Mouse (Mus musculus) T-helper 1 cell (primary cell): ENCODE measurements around the gene H3f3b.
"Not testable (repeated sequence)": the region's sequence is repeated elsewhere in the genome, so short reads cannot be mapped to it uniquely, and the experiment has no call there.

Experiments used
- in situ Hi-C: fragments of 300-600 bp; cut with MboI, MseI; formaldehyde crosslinking; loops from one replicate; pipeline ENCODE4 v1.15.1; 2025; ENCODE audit warnings: high pct_unique_total_duplicates

Gene H3f3b

GRCm38 (mm10) chr11:116049610-116050009, 21.8 kb upstream of the H3f3b start:
- in situ Hi-C loops: no loop called here

DNA sequence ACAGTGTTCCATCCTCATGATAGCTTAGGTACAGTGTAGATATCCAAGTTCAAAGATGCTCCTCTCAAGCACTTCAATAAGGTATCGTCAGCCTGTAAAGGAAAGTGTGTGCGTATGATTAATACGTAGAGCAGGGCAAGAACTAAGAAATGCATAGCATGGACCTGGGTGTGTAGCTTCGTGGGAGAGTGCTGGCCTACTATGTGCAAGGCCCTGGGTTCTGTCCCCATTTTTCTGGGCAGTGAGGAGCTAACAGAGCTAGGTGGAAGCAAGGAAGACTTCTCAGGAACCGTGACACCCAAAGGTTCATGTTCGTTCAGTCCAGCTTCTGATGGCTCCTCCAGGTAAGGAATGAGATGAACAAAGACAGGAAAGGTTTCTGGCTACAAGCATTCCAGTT, 17.4 kb upstream of the H3f3b start:
- in situ Hi-C loops: no loop called here

DNA sequence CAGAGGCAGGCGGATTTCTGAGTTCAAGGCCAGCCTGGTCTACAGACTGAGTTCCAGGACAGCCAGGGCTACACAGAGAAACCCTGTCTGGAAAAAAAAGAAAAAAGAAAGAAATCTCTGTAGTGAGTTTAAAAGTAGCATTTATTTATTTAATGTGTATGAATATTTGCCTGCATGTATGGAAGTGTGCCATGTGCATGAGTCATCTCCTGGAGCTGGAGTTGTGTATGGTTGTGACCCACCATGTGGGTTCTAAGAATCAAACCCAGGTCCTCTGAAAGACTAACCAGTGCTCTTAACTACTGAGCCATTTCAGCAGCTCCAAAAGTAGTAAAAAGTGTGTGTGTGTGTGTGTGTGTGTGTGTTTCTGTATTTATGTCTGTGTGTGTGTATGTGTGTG, 15.5 kb upstream of the H3f3b start:
- in situ Hi-C loops: no loop called here

GRCm38 (mm10) chr11:116042372-116043138, 14.8 kb upstream of the H3f3b start:
- in situ Hi-C loops: no loop called here

DNA sequence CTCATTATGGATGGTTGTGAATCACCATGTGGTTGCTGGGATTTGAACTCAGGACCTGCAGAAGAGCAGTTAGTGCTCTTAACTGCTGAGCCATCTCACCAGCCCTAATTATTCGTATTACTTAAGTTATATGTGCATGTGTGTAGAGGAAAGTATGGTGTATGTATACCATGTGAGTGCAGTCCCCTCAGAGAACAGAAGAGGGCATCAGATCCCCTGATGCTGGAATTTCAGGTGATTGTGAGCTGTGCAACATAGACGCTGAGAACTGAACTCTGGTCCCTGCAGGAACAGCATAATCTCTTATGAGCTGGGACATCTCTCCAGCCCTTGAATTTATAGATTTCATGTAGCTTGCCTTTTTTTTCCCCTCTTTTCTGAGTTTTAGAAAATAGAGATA, 14.1 kb upstream of the H3f3b start:
- in situ Hi-C loops: no loop called here

GRCm38 (mm10) chr11:116040593-116040992, 12.8 kb upstream of the H3f3b start:
- in situ Hi-C loops: no loop called here

DNA sequence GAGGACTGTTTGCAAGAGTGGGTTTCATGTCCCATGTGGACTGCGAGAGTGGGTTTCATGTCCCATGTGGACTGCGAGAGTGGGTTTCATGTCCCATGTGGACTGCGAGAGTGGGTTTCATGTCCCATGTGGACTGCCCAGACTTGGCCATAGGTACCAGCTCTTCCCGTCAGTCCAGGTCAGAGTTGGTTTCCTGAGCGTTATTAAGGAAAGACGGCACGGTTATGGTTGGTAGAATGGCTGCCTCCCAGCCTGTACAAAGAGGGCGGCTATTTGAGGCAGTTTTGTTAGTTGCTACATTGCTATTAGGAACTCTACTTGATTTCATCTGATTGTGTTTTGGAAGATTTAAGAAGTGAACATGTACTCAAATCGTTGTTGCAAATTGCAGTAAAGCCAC, 10.1 kb upstream of the H3f3b start:
- in situ Hi-C loops: no loop called here

DNA sequence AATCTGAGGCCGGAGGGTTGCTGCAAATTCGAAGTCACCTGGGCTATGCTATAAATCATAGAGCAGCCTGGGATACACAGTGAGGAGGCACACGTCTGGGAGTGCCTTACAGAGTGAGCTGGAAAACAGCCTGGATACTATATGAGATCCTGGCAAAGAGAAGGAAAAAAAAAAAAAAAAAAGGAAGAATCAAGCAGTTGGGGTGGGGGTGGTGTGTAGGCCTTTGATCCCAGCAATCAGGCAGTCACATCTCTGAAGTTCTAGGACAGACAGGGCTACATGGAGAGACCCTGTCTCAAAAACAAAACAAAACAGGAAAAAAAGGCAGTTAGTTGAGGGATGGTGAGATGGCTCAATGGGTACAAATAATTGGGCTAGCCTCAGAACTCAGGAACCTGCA, 8.9 kb upstream of the H3f3b start:
- in situ Hi-C loops: no loop called here

DNA sequence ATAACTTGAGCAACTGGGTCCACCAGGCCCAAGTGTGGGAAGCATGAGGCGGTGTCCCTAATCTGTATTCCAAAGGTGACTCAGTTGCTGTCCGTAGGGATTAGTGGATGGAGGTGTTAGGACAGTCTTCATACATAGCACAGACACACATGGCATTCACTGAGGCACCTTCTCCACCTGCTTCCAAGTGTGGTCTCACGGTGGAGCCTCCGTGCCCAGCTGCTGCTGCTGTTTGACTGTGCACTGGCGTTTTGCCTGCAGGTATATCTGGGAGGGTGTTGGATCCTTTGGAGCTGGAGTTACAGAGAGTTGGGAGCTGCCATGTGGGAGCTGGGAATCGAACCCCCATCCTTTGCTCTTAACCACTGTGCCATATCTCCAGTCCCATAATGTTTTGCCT, 6.8 kb upstream of the H3f3b start:
- in situ Hi-C loops: loop anchor here (5.0 kb wide), 2 partner anchors 43 to 98 kb away; partner anchors contain the start of genes Trim65 and Unc13d

- in situ Hi-C loops: loop anchor here (5.0 kb wide), 2 partner anchors 46 to 101 kb away; partner anchors contain the start of genes Trim65 and Unc13d
Observed at GRCm38 (mm10) chr11:116030898-116031845, 3.4 kb upstream of the H3f3b start.

- in situ Hi-C loops: loop anchor here (5.0 kb wide), 2 partner anchors 47 to 102 kb away; partner anchors contain the start of genes Trim65 and Unc13d
Observed at GRCm38 (mm10) chr11:116030088-116030897, 2.5 kb upstream of the H3f3b start, which contains the start of gene Unk. Gene Unk (plus strand): TSS chr11:116030322.

- in situ Hi-C loops: no loop called here
Observed at GRCm38 (mm10) chr11:116029086-116029865, 1.5 kb upstream of the H3f3b start.

GRCm38 (mm10) chr11:116028177-116028865, 559 bp upstream of the H3f3b start:
- in situ Hi-C loops: no loop called here

DNA sequence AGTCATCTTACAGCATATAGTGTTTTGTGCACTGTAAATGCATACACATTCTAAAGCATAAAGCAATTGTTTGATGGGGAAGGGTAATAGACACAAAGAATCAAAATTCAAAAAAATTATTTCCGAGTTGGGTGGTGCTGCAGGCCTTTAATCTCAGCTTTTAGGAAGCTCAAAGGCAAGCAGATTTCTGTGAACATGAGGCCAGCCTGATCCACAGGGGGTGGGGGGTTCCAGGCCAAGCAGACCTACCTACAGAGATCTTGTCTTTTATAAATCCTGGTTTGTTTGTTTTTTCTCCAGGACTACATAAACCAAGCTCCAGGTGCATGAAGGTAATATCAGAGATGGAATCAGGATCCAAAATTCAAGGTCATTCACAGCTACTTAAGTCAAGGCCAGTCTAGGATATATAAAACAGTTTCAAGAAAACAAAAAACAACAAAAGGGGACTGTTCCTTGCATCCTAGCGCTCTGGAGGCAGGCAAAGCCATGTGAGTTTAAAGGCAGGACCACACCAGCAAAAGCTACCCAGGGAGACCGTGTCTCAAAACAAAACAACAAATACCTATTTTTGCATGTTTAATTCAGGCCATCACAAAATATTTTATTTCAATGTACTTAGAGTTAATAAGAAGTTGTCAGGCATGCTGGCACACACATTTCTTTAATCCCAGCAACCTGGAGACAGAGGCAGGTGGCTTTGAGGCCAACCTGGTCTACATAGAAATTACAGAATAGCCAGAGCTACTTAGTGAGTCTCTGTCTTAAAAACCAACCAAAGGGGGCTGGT, 2.5 kb downstream of the H3f3b start:
- in situ Hi-C loops: no loop called here

DNA sequence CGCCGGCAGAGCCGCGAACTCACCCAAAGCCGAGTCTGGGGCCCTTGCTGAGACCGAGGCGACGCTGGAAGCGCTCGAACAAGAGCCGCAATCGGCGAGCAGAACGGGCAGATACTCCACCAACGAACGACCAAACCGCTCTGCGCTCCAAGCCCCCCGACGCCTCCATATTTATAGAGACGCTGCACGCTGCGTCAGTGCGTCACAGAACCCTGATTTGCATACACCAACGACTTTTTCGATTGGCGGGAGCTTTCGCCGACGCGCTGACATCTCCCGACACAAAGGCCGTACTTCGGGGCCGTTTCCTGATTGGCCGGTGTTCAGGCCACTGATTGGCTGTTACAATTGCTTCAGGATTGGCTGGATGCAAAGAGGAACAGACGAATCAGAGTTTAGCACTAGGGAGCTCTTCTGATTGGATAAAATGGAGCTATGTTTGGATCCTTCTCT, 3.4 kb downstream of the H3f3b start:
- in situ Hi-C loops: no loop called here

DNA sequence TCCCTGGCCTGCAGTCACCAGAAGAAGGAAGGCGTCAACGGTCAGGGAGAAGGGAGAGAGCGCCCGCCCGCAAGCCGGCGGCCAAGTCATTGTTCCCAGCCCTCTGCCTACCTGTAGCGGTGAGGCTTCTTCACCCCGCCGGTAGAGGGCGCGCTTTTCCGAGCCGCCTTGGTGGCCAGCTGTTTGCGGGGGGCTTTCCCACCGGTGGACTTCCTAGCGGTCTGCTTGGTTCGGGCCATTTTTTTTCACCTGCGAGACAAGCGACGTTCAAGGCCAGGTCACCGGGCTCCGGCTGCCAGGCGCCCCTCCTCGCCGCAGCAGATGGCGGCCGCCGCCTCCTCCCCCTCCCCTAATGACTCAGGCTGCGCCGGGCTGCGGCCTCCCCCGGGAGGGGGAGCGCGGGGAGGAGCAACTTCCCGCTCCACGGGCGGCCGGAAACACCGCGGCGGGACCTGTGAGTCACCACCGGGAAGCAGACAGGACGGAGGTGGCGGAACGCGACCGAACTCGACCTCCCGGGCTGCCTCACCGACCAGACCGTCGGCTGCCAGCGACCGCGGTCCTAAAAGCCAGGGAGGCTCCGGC, 3.9 kb downstream of the H3f3b start:
- in situ Hi-C loops: no loop called here

DNA sequence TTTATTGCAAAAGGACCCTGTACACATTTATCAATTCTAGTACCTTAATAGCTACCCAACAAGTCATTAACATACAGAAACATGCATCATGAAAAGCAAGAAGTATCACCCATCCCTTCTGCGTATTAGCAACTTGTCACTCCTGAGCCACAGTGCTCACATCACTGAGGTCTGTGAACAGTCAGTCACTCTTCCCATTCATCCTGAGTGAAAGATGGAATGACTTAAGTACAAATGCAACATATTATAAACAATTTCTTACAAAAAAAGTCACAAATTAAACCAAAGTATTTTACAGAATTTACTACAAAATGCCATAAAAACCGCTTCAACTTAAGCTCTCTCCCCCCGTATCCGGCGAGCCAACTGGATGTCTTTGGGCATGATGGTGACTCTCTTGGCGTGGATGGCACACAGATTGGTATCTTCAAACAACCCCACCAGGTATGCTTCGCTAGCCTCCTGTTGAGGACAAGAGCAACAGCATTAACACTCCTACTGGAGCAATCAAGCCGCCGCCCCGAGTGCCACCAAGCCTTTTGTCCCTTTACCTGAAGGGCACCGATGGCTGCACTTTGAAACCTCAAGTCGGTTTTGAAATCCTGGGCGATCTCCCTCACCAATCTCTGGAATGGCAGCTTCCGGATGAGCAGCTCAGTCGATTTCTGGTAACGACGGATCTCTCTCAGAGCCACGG, 4.5 kb downstream of the H3f3b start:
- in situ Hi-C loops: not testable (repeated sequence)

DNA sequence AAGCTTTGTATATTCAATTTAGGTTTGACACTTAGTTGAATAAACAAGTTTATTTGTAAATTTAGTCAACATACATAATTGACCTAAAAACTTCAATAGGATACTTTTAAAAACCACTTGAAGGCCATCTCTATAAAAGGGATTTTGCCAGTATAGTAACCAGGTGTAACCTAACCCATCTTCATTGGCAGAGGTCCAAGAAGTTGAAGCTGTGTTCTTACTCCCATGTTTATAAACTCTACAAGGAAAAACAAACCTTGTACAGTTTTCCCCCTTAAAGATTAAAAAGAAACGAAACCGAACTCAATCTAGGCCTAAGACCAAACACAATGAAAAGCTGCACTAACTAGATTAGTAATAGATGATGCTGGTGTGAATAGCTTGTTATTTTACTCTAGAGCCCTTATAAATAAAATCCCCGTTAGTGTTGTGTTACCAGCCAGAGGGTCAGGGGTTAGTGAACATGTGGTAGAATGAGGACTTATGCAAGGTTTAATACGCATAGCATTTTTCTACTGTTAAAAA, 5.4 kb downstream of the H3f3b start:
- in situ Hi-C loops: no loop called here
